Mouse (Mus musculus): ENCODE data around the gene Prlhr.

Gene Prlhr

DNA sequence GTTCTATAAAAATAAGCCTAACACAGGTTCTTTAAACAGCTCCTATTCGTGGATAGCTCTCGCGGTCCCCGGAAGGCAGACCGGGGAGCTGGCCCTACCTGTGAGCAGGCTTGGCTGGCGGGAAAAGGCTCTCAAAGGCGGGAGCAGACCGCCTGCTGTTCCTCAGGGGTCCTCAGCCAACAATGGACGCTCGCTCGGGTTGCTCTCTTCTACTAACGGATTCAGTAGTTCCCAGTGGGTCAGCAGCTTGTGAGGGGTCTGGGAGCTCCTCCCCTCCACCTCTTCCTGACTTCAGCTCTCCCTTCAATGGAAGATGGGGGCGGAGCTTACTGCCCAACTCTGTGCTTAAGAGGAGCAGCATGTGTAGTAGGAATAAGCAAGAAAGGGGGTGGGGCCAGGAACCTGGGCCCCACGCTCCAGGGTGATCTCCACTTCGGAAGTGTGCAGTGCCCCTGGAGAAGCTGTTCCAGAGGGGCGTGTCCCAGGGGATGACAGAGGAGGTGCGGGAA is at the start of gene Prlhr:
Gene Prlhr, minus strand, starts transcription at position 51 of the 509 bp plus-strand sequence.
- DNase-seq (ENCODE audit: low spot score in 2 of 2) = no peak

DNA sequence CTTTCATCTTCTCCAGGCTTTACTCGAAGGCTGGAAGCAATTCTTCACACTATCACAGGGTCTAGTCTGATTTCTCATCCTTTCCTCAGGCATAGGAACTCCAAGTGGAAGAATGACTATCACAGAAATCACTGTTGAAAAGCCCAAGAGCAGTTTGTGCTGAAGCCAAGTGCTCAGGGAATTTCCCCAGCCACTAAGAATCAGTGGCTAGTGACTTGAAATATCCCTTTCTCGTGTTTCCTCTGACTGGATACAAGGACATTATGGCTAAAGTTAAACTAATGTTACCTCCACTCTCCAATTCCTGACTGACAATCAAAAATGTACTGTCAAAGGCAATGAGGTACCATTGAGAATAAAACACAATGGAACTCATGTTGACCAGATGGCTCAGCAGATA is 47.0 kb upstream of the Prlhr start:
- no peak for DNase-seq (ENCODE audit: low spot score in 2 of 2)

DNA sequence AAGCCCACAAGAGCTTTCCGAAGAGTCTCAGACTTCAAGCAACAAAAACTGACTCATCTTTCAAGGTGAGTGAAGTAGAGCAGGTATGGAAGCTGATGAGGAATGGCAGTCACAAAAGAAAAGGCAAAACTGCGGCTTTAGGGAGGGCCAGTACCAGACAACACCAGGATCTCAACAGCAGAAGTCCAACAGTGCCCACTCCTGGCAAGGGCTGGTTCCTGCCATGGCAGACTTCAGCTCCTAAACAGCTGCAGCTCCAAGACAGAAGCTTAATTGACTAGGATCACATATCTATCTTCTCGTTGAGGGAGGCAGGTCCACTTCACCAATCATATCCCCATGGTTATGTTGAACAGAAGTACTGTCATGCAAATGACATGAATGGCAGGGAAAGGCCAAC is 45.3 kb upstream of the Prlhr start:
- no peak for DNase-seq (ENCODE audit: low spot score in 2 of 2)

DNA sequence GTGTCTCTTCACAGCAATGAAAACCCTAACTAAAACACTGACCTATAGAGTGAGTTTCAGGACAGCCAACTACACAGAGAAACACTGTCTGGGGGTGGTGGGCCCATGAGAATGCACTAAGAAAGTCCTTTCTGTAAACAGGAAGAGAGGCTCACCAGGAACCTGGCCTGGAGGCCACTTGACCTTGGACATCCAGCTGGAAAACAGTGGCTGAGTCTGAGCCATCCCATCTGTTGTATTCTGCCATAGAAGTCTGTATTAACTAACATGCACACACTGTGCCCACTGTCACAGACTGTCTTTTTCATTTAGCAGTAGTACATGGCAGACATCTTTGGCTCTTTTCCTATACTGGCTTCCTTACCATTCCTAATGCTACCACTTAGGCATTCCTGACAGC is 32.1 kb upstream of the Prlhr start:
- no peak for DNase-seq (ENCODE audit: low spot score in 2 of 2)

DNA sequence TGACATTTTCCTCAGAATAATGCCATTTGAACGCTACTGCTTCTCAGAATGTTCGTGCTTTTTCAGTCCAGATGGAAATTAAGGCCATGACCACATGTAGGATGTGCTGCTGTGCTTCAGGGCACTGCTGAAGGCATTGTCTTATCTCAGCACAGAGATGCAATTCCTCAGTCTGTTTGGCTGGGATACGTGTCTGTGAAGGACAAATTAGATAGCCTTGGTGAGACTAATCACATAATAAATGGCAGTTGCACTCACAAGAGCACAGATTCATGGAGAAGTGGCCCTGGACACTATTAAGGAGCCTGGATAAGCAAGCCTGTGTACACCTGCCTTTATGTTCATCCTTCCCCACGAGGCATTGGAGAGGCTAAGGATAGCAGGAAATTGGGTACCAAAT is 29.1 kb upstream of the Prlhr start:
- no peak for DNase-seq (ENCODE audit: low spot score in 2 of 2)

DNA sequence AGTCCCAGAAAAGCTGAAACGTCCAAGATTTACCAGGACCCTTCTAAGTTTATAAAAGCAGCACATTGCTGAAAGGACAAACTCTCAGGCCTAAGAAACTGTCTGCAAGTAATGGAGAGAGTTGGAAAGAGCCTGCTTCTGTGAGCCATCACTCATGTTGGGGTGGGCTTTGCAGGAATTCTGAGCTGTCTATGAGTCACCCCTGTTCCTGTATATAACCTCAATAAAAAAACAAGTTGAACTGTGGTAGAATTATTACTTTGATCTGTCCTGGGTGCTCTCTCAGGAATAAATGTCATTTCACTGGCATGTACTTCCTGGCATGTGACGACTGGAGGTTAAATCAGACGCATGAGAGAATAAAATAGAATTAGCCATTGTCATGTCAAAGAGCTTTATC is 27.7 kb upstream of the Prlhr start:
- DNase-seq (ENCODE audit: low spot score in 2 of 2) = no peak

DNA sequence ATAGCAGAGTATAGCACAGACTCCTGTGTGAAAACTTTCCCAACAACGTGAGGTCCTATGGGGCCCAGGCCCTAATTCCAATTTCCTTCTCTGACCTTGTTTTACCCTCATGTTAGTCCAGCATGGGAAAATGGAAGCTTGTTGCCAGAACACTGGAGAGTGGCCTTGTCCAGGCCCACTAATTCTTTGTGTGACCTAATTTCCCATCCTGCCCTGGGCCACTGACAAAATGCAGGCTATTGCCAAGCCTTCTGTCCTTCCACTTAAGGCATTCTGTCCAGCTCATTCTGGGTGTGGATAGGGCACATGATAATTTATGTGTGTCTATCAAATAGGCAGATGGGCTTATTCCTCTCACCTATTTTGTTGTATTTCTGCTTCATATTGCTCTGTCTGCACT is 21.5 kb upstream of the Prlhr start:
- DNase-seq (ENCODE audit: low spot score in 2 of 2) = no peak

DNA sequence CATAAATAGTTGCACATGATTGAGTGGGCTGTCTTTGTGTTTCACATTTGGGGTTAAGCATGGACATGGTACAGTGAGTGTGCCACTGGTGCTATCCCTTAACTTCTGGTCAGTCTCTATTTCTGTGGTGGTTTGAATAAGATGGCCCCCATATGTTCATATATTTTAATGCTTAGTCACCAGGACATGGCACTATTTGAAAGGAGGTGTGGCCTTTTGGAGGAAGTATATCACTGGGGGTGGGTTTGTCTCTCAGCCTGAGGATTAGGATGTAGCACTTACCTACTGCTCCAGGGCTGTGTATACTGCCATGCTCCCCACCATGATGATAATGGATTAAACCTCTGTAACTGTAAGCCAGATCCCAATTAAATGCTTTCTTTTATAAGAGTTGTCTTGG is 17.2 kb upstream of the Prlhr start:
- DNase-seq (ENCODE audit: low spot score in 2 of 2) = no peak

DNA sequence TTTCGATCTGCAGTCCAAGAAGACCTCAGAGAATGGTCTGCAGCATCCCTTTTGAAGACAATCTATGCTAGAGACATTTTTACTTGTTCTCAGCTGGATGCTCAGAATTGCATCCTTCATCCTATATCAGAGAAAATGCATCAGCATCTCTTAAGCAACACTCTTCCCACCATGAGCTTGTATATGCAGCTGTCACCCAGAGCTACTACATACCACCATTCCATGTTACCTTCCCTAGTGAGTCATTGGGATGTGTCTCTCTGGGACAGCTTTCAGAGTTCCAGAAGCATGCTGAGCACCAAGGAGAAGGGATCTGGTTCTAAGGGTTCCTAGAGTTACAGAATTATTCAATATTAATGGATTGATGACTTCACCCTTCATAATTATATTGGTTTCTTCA is 10.8 kb upstream of the Prlhr start:
- no peak for DNase-seq (ENCODE audit: low spot score in 2 of 2)

DNA sequence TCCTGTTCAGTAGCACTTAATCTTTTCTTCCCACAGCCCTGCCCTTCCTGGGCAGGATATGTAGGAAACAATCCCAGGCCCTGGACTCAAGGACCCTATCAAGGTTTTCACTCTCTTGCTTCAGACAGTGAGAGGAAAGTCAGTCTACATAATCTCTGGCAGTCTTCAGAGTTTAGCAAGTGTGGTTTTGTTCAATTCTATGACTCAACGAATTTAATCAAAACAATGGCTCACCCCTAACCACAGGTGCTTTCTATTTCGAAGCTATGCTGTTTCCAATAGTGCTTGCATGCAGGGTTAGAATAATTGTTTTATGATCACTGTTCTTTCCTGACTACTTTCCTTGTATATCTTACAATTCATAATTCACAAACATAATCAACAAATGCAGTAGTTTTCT is 9.7 kb upstream of the Prlhr start:
- no peak for DNase-seq (ENCODE audit: low spot score in 2 of 2)

DNA sequence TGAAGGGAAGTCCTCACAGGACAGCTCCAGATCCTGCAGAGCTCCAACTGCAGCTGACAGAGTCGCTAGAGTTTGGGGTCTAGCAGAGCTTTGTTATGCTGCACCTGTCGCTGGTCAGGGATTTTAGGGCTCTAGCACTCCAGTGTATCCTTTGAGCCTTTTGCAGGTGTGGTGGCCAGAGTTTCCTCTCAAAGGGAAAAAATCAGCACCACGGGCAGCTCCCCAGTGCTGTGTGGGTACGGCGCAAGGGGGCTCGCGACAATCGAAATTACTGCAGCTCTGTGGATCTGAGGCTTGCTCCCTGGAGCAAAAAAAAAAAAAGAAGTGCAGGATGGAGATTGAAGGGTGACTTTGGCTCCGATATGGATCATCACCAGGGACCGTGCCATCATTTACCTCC is 742 bp upstream of the Prlhr start:
- DNase-seq (ENCODE audit: low spot score in 2 of 2) = peak in 1 of 2 experiments; percentile 9

DNA sequence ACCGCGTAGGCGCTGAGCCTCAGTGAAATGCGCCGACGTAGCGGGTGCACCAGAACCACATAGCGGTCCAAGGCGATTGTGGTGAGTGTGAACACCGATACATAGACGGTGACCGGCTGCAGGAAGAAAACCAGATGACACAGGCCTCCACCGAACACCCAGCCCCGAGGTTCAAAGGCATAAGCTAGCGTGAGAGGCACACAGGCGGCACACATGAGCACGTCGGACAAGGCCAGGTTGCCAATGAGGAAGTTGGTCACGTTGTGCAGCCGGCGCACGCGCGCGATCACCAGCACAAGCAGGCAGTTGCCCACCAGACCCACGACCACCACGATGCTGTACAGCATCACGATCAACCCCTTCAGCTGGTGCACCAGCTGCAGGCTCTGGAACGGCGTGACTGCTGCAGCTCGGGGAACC is 506 bp downstream of the Prlhr start:
- DNase-seq (ENCODE audit: low spot score in 2 of 2) = no peak

DNA sequence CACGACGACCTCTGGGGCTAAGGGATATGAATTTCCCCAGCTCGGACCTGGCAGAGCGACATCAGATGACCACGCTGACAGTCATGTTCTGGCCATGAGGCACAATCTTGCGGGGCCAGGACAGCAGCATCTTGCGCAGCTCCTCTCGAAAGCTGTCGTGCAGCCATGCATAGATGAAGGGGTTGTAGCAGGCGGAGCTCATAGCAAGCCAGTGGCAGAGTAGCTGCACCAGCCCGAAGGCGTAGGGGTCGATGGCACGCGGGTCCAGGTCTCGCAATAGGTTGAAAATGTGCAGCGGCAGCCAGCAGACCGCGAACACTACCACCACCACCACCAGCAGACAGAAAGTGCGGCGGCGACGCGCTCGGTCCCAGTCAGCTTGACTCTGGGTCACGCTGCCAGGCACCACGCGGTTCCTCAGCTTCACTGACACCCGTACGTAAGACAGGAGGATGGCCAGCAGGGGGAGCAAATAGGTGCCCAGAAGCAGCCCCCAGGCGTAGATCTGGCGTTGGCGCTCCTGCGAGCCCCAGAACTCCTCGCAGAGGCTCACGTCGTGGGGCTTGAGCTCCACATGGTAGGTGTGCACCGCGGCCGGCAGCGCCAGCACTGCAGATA is 1.0 kb downstream of the Prlhr start:
- peak; percentile 8 to 25 for DNase-seq (ENCODE audit: low spot score in 2 of 2)

DNA sequence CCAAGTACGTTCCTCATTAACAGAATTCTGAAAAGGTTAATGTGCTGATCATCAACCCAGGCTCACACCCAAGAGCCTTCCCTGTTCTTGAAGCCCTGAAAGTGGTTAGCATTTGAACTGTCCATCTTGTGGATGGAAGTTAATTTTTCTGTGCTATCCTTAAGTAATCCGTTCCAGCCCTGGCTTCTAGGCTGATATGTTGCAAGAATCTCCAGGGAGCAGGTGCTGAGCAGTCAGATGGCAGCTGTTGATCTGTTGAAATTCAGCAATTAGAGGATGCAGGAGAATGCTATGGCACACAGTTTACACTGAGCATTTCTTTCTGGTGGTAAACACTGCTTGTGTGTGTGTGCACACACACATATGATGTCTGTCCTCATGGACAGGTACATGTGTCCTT is 2.4 kb downstream of the Prlhr start:
- DNase-seq (ENCODE audit: low spot score in 2 of 2) = no peak

DNA sequence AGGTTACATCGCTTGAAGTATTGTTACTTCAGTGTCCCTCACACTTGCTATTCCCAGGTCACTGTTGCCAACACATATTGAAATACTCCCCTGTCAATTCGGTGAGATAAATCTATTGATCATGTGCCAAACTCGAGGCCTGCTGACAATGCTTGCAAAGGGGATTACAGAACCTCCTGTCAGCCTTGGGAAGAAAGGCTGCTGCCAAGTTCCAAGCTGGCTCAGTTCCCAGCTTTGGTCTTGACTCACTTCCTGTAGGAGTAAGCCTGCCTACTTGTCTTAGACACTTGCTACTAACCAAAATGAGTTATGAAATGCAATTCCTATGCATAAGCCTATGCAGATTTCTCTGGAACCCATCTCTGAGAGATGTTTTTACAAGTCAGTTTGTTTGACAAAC is 4.2 kb downstream of the Prlhr start:
- DNase-seq (ENCODE audit: low spot score in 2 of 2) = peak; percentile 2 to 60

DNA sequence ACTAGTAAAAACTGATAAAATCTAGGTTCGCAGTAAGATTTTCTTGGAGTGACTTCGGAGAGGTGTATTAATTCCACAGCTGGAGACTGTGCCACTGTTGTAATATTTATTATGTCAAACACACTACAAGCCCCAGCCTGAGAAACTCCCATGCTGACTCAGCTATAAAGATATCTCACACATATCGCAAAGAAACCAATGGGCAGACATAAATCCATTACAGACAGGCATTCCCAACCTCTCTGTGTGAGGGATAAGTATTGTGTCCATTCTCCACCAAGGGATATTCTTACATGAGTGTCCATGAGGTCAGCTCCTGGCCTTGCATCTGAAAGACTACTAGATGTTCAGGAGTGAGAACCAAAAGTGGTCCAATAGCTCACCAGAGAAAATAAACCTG is 4.7 kb downstream of the Prlhr start:
- DNase-seq (ENCODE audit: low spot score in 2 of 2) = no peak

DNA sequence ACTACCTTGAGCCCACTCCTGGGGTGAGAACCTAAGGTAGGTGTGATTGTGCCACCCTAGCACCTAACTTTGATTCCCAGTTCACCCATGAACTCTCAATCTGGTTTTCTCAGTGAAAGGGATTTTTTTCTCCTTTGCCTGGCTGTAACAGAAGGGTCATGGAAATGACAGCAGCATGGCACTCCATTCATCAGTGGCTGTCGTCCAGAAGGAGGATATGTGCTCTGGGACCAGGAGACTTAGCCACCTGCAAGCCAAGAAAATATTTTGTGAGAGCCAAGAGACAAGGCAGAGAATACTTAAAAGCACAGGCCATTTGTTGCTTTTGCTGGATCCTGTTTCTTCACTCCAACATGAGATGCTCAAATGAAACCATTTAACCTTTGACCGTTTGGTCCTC is 6.6 kb downstream of the Prlhr start:
- DNase-seq (ENCODE audit: low spot score in 2 of 2) = no peak

DNA sequence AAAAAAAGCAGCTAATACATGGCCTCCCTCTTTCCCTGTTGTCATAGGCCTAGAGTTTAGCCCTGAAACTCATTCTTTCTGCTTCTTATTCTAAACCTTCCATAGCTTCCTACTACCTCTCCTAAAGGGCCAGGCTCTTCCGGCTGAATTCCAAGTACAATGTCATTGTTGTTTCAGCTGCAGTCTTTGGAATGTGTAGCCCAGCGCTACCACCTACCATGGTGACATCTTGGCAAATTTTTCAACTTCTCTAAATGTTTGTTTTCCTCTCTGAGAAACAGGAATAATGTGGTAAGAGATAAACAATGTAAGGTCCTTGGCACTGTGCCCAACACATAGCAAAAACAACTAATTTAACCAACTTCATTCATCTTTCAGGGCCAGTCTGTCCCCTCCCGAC is 8.4 kb downstream of the Prlhr start:
- DNase-seq (ENCODE audit: low spot score in 2 of 2) = no peak

DNA sequence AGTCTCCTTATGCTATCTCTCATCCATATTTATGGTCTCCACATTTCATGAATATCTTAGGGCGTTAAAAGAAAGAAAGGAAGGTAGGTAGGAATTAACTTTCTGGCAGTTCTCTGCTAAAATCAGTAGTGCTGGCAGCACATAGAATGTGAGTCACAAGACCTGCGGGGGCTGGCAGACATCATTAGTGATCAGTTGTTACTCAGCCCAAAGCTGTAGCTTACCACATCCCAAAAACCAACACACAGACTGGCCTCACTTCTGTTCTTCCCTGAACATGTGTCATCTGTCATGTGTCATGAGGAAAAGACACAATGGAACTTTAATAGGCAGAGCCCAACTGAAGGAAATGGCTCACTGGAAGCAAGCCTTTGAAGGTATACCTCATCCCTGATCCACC is 9.0 kb downstream of the Prlhr start:
- DNase-seq (ENCODE audit: low spot score in 2 of 2) = no peak

DNA sequence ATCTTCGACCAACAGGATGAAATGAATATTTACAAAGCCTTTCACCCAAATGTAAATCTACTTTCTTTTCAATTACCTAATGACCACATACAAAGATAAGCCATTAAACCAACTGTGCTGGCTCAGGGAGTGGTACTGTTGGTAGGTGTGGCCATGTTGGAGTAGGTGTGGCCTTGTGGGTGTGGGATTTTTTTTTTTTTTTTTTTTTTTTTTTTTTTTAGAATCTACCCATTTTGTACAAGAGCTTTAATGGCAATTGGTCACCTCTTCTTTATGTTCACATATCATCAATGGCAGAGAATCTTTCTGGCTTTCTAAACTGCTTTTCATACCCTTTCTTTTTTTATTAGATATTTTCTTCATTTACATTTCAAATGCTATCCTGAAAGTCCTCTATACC is 12.3 kb downstream of the Prlhr start:
- no peak for DNase-seq (ENCODE audit: low spot score in 2 of 2)

DNA sequence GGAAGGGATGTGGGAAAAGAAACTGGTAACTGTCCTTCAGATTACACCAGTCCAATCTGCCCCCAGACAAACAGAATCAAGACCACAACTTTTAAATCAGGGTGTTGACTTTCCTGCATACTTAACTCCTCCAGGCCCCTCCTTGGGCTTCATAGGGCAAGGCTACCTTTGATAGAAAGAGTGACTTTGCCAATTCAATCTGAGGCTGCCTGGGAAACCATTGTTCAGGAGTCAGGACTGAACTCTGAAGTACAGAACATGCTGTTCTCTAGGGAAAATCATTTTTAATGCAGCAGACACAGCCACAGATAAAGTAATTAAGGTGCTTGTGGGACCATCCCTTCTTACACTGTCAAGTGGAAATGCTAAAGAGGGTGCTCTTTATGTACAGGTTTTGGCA is 27.6 kb downstream of the Prlhr start:
- DNase-seq (ENCODE audit: low spot score in 2 of 2) = no peak

DNA sequence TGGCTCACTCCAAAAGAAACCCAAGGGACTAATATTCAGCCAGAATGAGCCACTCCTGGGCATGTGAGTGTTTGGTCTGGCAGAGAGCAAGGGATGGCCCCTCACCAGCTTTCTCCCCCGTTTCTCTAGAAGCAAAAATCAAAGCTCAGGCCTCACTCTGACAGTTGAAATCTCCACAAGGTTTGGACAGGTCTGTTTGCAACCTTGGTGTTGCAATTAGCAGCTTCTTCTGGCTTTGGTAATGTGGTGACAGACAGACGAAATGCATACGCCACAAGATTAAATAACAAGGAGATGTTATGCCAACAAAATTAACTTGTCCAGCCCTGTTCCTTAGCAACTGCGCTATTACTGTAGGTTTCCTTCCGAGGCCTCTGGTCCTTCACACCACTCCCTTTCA is 28.0 kb downstream of the Prlhr start:
- no peak for DNase-seq (ENCODE audit: low spot score in 2 of 2)

DNA sequence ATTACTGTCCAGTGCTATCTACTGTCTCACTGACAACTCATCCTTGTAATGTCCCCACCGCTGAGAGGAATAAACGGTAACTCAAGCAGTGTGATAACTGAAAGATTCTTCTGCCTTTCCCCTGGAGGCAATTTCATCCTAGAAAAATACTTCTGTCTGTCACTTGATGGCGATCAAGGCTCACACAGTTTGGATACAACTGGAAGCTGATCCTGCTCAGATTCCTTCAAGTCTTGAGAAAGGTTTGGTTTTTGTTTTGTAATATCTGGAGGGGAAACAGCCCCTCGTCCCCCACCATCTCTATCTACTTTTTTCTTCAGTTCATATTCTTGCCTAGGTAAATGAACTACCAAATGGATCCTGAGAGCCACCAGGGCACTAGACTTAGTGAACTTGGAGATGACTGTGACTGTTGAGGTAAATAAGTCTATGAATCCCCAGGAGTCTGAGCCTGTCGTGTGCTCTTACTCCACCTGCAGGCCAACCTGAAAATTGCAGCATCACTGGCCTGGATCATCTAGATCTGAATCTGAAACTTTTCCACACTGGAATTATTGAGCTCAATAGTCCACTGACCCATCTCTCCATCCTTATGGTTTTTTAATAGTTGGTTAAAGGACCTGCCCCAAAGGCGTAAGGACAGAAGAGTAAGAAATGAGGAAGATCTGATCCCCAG is 30.4 kb downstream of the Prlhr start:
- no peak for DNase-seq (ENCODE audit: low spot score in 2 of 2)
